Mouse (Mus musculus) E14TG2a.4 (cell line): ENCODE measurements around the gene Bcl9.
A peak's percentile ranks its signal among the peaks of the same experiment; 100 is the strongest.

Experiments used
- H3K27me3 ChIP-seq: 2 replicates; pipeline ENCODE4 v1.6.1; 2014; ENCODE audit warnings: low read length, control low read depth; ENCODE audit not compliant: insufficient read depth
- H3K36me3 ChIP-seq: 2 replicates; pipeline ENCODE4 v1.6.1; 2014; ENCODE audit warnings: low read length, control low read depth; ENCODE audit not compliant: insufficient read depth
- H3K4me1 ChIP-seq: replicated peaks from 2 replicates; pipeline ENCODE4 v1.6.1; 2014; ENCODE audit warnings: low read depth, low read length, control low read depth
- H3K4me3 ChIP-seq: replicated peaks from 2 replicates; pipeline ENCODE4 v1.5.1; 2014; ENCODE audit warnings: mild to moderate bottlenecking, low read length
- H3K9me3 ChIP-seq: 2 replicates; pipeline ENCODE4 v1.6.1; 2014; ENCODE audit warnings: low read length, control low read depth
- CTCF ChIP-seq: conservative IDR thresholded peaks from 2 replicates; pipeline ENCODE4 v1.5.1; 2014; ENCODE audit warnings: low read length
- NANOG ChIP-seq: IDR thresholded peaks from 2 replicates; pipeline ENCODE4 v1.6.1; 2014; ENCODE audit warnings: borderline replicate concordance, low read length, mixed read lengths
- POU5F1 ChIP-seq: IDR thresholded peaks from 2 replicates; pipeline ENCODE4 v1.6.1; 2014; ENCODE audit warnings: low read length, borderline replicate concordance

The Bcl9 gene

DNA sequence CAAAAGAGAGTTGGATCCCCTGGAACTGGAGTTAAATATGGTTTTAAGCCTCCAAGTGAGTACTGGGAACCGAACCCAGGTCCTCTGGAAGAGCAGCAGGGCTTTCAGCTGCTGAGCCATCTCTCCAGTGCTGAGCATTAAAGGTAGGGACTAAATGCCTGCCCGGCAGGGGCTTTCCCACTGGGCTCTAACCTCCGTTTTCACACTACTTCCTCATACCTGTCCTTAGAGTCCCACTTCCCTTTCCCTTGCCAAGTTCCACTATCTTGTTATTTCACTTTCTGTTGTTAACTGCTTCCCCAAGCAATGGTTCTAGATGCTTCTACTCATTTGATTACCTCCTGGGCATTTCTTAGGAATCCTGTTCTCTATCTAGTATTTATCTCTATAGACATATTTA is 65.4 kb downstream of the Bcl9 start:
- TF ChIP-seq POU5F1 (no peak), NANOG (no peak), CTCF (no peak)
- Histone ChIP-seq H3K4me3 (no peak overlapping the region), H3K4me1 (peaks cover 32% of the 10 kb centered on the region), H3K9me3 (no peaks in the 10 kb centered on the region), H3K36me3 (no peaks in the 10 kb centered on the region), H3K27me3 (peaks cover 4% of the 10 kb centered on the region; the same call in 1 of the 2 replicates)

DNA sequence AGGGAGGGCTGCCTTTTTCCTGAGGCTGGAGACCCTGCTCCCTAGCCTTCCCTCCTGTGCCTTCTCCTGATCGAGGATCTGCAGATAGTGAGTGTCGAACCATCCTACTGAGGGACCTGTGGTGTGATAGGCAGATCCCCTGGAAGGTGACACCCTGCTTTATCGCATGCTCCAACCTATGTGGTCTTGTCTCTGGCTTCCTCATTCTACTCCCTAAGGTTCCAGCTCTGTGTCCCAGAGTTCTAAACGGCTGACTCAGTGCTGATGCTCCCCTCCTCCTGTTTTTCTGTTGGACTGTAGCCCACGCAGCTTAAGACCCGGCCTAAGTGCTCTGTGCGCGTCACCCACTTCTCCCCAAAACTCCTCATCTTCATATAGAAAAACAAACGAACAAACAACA is 65.9 kb downstream of the Bcl9 start:
- Histone ChIP-seq H3K4me1 (peaks cover 32% of the 10 kb centered on the region), H3K4me3 (no peak overlapping the region), H3K36me3 (no peaks in the 10 kb centered on the region), H3K9me3 (no peaks in the 10 kb centered on the region), H3K27me3 (peaks cover 4% of the 10 kb centered on the region; the same call in 1 of the 2 replicates)
- TF ChIP-seq CTCF = no peak
- no peak for TF ChIP-seq NANOG
- no peak for TF ChIP-seq POU5F1

DNA sequence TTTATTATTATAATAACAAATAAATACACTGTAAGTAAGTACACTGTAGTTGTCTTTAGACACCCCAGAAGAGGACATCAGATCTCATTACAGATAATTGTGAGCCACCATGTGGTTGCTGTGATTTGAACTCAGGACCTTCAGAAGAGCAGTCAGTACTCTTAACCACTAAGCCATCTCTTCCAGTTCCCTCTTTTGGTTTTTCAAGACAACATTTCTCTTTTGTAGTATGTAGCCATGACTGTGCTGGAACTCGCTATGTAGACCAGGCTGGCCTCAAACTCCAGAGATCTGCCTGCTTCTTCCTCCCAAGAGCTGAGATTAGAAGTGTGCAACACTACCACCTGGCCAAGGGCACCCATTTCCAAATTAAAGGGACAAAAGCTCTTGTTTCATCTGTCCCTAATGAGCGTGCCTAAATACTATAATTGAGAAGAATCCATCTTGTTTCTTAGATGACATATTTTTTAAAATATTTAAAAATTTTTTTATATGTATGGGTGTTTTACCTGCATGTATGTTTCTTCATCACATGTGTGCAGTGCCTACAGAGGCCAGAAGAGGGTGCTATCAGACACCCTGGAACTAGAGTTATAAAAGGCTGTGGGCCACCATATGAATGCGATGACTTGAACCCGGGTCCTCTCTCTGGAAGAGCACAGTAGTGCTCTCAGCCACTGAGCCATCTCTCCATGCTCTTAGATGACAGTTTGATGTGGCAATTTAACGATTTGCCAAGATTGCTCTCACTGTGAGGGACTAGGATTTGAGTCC is 66.9 kb downstream of the Bcl9 start:
- Histone ChIP-seq H3K4me1 (peaks cover 40% of the 10 kb centered on the region), H3K27me3 (peaks cover 4% of the 10 kb centered on the region; the same call in 1 of the 2 replicates), H3K36me3 (no peaks in the 10 kb centered on the region), H3K4me3 (no peak overlapping the region), H3K9me3 (no peaks in the 10 kb centered on the region)
- TF ChIP-seq NANOG (no peak), CTCF (peak; percentile 72)

DNA sequence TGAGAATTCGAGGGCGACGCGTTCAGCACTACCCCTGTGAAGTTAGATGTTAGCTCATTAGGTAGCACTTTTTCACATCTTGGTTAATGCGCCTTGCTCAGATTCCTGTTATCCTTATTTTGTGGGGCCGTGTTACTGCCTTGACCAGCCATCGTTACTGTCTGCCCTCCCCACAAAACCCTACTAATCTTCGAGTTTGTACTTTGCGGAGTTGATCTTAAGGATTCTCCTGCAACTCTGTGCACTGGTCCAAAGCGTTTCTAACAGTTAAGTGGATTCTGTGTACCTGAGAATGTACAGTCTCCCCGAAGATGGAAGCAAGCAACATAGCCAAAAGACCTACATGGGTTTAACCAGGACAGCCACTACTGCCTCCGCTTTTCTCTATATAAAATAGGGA is 69.3 kb downstream of the Bcl9 start:
- Histone ChIP-seq H3K4me1 (peaks cover 36% of the 10 kb centered on the region), H3K36me3 (peaks cover 2% of the 10 kb centered on the region; the same call in 1 of the 2 replicates), H3K4me3 (peak overlapping the region; percentile 86), H3K9me3 (no peaks in the 10 kb centered on the region), H3K27me3 (peaks cover 4% of the 10 kb centered on the region; the same call in 1 of the 2 replicates)
- TF ChIP-seq CTCF = no peak
- no peak for TF ChIP-seq POU5F1
- TF ChIP-seq NANOG = no peak

DNA sequence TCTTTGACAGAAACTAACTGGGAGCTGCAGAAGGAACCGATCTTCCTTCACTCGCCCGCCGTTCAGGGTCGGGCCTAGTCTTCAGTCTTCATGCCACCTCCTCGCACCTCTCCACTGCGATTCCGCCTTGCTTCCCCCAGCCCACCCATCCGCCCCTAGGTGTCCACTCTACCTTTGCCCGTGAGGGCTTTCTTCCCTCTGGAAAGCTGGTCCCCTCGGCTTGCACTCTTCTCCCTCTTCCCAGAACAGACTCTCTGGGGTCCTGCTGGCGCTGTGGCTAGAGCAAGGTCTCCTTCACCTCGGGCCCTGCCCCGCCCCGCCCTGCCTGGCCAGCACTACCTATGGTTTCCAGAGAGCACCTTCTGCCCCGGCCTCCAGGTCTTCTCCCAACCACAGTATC is 69.7 kb downstream of the Bcl9 start:
- Histone ChIP-seq H3K27me3 (peaks cover 4% of the 10 kb centered on the region; the same call in 1 of the 2 replicates), H3K4me1 (peaks cover 34% of the 10 kb centered on the region), H3K9me3 (no peaks in the 10 kb centered on the region), H3K36me3 (peaks cover 6% of the 10 kb centered on the region; the same call in 1 of the 2 replicates), H3K4me3 (peak overlapping the region; percentile 86)
- TF ChIP-seq CTCF = no peak
- no peak for TF ChIP-seq NANOG
- TF ChIP-seq POU5F1 = no peak

DNA sequence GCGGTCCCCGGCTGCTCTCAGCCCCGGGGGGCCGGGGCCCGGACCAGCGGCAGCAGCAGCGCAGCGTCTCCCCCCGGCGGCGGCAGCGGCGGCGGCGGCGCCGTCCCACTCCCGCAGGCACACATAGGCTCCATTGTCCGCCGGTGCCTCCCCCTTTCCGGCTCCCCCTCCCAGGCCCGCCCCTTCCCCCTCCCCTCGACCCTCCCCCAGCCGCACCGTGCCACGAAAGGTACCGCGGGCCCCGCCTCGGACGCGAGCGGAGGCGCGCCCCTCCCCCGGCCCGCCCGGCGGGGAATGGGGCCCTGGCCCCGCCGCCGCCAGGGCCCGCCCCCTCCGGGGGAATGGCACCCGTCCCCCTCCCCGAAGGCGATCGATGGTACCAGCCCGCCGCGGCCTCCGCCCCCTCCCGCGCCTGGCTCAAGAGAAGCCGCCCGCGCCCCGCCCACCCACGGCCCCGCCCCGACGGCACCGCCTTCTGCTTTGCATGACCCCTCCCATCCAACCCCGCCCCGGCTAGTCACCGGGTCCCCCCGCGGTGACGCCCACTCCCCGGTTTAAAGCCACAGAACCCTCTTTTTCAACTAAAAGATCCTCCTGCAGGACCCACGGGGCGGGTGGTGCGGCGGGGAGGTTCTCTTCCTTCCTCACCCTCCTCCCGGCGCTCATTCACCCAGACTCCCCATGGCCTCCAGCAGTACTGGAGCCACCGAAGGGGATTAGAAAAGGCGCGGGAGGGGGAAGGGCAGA is 70.3 kb downstream of the Bcl9 start:
- Histone ChIP-seq H3K4me3 (peak overlapping the region; percentile 86), H3K27me3 (peaks cover 4% of the 10 kb centered on the region; the same call in 1 of the 2 replicates), H3K4me1 (peaks cover 30% of the 10 kb centered on the region), H3K36me3 (peaks cover 6% of the 10 kb centered on the region; the same call in 1 of the 2 replicates), H3K9me3 (no peaks in the 10 kb centered on the region)
- TF ChIP-seq NANOG (no peak), POU5F1 (no peak), CTCF (no peak)

DNA sequence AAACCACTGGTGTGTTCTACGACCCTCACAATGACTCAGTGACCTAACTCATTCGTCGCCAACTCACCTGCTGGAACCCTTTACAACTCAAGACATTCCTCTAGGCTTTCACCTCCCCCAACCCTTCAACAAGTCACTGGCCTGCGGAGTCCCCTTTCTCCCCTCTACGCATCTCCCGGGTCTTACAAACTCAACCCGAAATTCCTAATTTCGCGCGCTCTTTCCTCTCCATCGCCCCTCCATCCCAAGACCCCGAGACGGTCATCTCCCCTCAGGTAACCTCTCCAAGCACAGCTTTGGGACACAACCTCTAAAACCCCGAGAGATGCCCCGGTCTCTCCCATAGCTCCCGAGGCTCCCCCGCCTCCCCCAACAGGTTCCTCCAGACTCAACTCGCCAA is 71.0 kb downstream of the Bcl9 start:
- Histone ChIP-seq H3K9me3 (no peaks in the 10 kb centered on the region), H3K36me3 (peaks cover 6% of the 10 kb centered on the region), H3K4me1 (peaks cover 30% of the 10 kb centered on the region), H3K27me3 (peaks cover 4% of the 10 kb centered on the region; the same call in 1 of the 2 replicates), H3K4me3 (peak overlapping the region; percentile 86)
- TF ChIP-seq CTCF = no peak

DNA sequence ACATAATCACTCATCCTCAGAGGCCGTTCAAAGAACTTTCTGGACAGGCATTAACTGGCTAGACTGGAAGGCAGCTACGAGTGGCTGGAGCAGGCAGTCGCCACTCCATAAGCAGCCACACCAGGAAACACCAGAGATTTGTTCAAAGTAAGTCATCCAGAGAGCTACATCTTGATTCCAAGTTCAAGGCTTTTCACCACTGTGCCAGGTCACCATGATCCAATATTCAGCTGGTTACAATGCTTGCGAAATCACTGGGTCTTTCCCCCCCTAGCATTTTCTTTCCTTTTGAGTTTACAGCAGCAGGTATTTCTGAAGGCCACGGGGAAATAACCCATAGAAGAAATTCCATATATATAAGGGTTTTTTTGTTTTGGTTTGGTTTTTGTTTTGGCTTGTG is 72.5 kb downstream of the Bcl9 start:
- H3K36me3 ChIP-seq = peaks cover 21% of the 10 kb centered on the region
- TF ChIP-seq NANOG (no peak), CTCF (no peak), POU5F1 (no peak)
- H3K27me3 ChIP-seq = peaks cover 4% of the 10 kb centered on the region; the same call in 1 of the 2 replicates
- no peak overlapping the region for H3K4me3 ChIP-seq
- H3K4me1 ChIP-seq = peaks cover 30% of the 10 kb centered on the region
- H3K9me3 ChIP-seq = no peaks in the 10 kb centered on the region

DNA sequence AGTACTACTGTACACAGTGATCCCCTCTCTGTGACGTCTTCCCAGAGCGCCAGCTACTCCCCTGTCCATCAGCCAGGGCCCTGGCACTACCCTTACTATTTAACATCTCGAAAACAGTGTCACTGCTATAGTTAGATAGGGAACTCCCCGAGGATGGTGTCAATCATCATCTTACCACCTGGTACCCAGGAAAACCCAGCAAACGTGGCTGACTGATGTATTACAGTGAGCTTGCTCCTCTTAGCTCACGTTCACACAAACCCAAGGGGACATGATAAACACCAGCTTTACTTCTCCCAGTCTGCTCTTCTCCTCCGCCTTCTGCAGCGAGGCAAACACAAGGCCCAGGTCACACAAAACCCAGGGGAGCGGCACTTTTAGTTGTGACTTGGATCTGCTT is 74.5 kb downstream of the Bcl9 start:
- H3K4me3 ChIP-seq = no peak overlapping the region
- H3K36me3 ChIP-seq = peaks cover 36% of the 10 kb centered on the region
- no peaks in the 10 kb centered on the region for H3K27me3 ChIP-seq
- H3K4me1 ChIP-seq = peaks cover 25% of the 10 kb centered on the region
- H3K9me3 ChIP-seq = no peaks in the 10 kb centered on the region
- TF ChIP-seq NANOG = no peak
- TF ChIP-seq CTCF = no peak
- TF ChIP-seq POU5F1 = no peak
